Mouse (Mus musculus): Measurements from ENCODE around the gene Lamb3. TPM values are rescaled to one million over a fixed set of nuclear protein-coding genes. Genes with fewer than 3 reads are reported as not detected.

Gene Lamb3
- 10 to 100 TPM; 16.3 to 21.2 TPM for polyA plus RNA-seq (2017; shearing (Covaris generic))

GRCm38 (mm10) chr1:193207503-193207902 lies at the start of gene Lamb3:
Lamb3 (plus strand) TSS chr1:193207699.

GRCm38 (mm10) chr1:193167746-193168145 lies 39.8 kb upstream of the Lamb3 start, which contains the start of gene A130010J15Rik:
A130010J15Rik (plus strand) TSS chr1:193168046.

GRCm38 (mm10) chr1:193201383-193201778 lies 6.1 kb upstream of the Lamb3 start, which contains the start of gene Traf3ip3:
Traf3ip3 (minus strand) TSS chr1:193201703.

GRCm38 (mm10) chr1:193263955-193264598 lies 56.6 kb downstream of the Lamb3 start, which contains the start of gene Hsd11b1:
Hsd11b1 (minus strand) TSS chr1:193264075.

GRCm38 (mm10) chr1:193272916-193273601 lies 65.6 kb downstream of the Lamb3 start, which contains the start of gene G0s2:
G0s2 (minus strand) TSS chr1:193273217.

GRCm38 (mm10) chr1:193370096-193370495 lies 162.6 kb downstream of the Lamb3 start, which contains the start of gene Camk1g:
Camk1g (minus strand) TSS chr1:193370298.

Other genes with a start within 250 kb of the Lamb3 start
- under 1 TPM in 1 of 2 experiments, not detected in 1; 0.27 TPM for gene Syt14, start 171.9 kb upstream of the Lamb3 start, polyA plus RNA-seq (2017; shearing (Covaris generic))
- 10 to 100 TPM in 1 of 2 experiments, 1 to 10 TPM in 1; 5.0 to 11.5 TPM for gene Diexf, start 77.4 kb upstream of the Lamb3 start, polyA plus RNA-seq (2017; shearing (Covaris generic))
- gene Irf6, start 54.6 kb upstream of the Lamb3 start, polyA plus RNA-seq (2017; shearing (Covaris generic)), result 10 to 100 TPM in 1 of 2 experiments, 1 to 10 TPM in 1; 9.9 to 19.3 TPM
- 10 to 100 TPM in 1 of 2 experiments, 1 to 10 TPM in 1; 8.6 to 11.9 TPM for gene A130010J15Rik, start 39.7 kb upstream of the Lamb3 start, polyA plus RNA-seq (2017; shearing (Covaris generic))
- gene Traf3ip3, start 6.0 kb upstream of the Lamb3 start, polyA plus RNA-seq (2017; shearing (Covaris generic)), result 100 to 1,000 TPM; 520 to 589 TPM
- gene Hsd11b1, start 56.4 kb downstream of the Lamb3 start, polyA plus RNA-seq (2017; shearing (Covaris generic)), result 100 to 1,000 TPM; 136 to 164 TPM
- 1 to 10 TPM; 3.7 to 8.0 TPM for gene G0s2, start 65.5 kb downstream of the Lamb3 start, polyA plus RNA-seq (2017; shearing (Covaris generic))
- gene Camk1g, start 162.6 kb downstream of the Lamb3 start, polyA plus RNA-seq (2017; shearing (Covaris generic)), result not detected

Measured in inflammation-experienced regulatory T-cells (primary cell).